Comparison of ENCODE assay signal across 23 mouse cellular contexts in the genomic region with DNA sequence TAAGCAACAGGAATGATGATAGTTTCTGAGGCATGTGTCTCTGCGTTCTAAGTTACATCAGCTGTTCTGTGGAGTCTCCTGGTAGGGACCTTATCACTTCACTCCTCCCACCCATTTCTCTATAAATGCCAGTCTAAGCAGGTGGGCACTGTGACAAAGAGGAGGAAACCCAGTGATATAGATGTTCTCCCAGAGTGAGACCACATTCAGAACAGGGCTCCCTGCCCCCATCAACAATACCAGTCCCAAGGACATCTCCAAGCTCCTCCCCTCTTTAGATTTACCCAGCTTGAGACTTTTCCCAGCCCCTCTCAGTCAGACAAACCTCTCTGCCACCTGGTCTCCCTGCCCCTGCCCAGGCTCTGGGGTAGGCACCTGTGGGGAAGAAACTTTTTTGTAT. TPM values are rescaled to one million over a fixed set of nuclear protein-coding genes. Genes with fewer than 3 reads are reported as not detected.
DNase-seq lines count a peak whose midpoint lies in the region; ATAC-seq lines count a peak whose summit lies in the region.
"Had no signal": no experiment of that assay in that cellular context is flagged by ENCODE, and none has a peak within 500 bp of the region (broad histone marks: within the 10 kb centered on the region; RNA-seq: fewer than 3 reads in every experiment).

No protein-coding gene starts in this region.

- no peak overlapping the region for H3K9ac ChIP-seq in hindbrain, embryonic 14.5 days
- H3K9ac ChIP-seq in hindbrain, embryonic 11.5 days (ENCODE audit: low read depth, low read length), result no peak overlapping the region
- H3K9ac ChIP-seq: heart, embryonic 12.5 days; midbrain, embryonic 15.5 days; stomach, embryonic 15.5 days had no signal

- H3K27me3 ChIP-seq in hindbrain, embryonic 14.5 days (ENCODE audit: control insufficient read depth, insufficient read depth, low read length), result no peaks in the 10 kb centered on the region
- no peaks in the 10 kb centered on the region for H3K27me3 ChIP-seq in hindbrain, embryonic 11.5 days (ENCODE audit: control insufficient read depth, insufficient read depth, low read length)
- H3K27me3 ChIP-seq: midbrain, embryonic 15.5 days; Patski; stomach, embryonic 15.5 days had no signal

- H3K27ac ChIP-seq in hindbrain, embryonic 14.5 days, result no peak overlapping the region
- H3K27ac ChIP-seq in hindbrain, embryonic 11.5 days (ENCODE audit: low read depth, low read length), result no peak overlapping the region
- H3K27ac ChIP-seq: midbrain, embryonic 15.5 days; stomach, embryonic 15.5 days had no signal

- 0 out of 2 replicates have a peak, but pooled peaks have one; percentile 18 for ATAC-seq in hindbrain, embryonic 14.5 days (ENCODE audit: low FRiP score)
- ATAC-seq in hindbrain, embryonic 11.5 days (ENCODE audit: low FRiP score), result no peak
- ATAC-seq in megakaryocyte-erythroid progenitor cell, adult 5-6 weeks (replicated peaks; ENCODE audit: low FRiP score, low TSS enrichment, poor library complexity, severe bottlenecking), result peak; percentile 77
- ATAC-seq: midbrain, embryonic 15.5 days; Patski had no signal

- no peaks in the 10 kb centered on the region for H3K9me3 ChIP-seq in hindbrain, embryonic 14.5 days (ENCODE audit: control insufficient read depth, low read length)
- no peaks in the 10 kb centered on the region for H3K9me3 ChIP-seq in hindbrain, embryonic 11.5 days (ENCODE audit: control insufficient read depth, low read length)
- H3K9me3 ChIP-seq: heart, embryonic 12.5 days; midbrain, embryonic 15.5 days; stomach, embryonic 15.5 days had no signal

- H3K4me2 ChIP-seq in hindbrain, embryonic 14.5 days (replicated peaks), result no peak overlapping the region
- no peak overlapping the region for H3K4me2 ChIP-seq in hindbrain, embryonic 11.5 days (replicated peaks; ENCODE audit: low read depth, low read length)
- H3K4me2 ChIP-seq: heart, embryonic 12.5 days; midbrain, embryonic 15.5 days; stomach, embryonic 15.5 days had no signal

- no peak for DNase-seq in hindbrain, embryonic 14.5 days (ENCODE audit: low spot score)
- DNase-seq in hindbrain, embryonic 11.5 days (ENCODE audit: low spot score), result no peak
- DNase-seq in induced T-regulatory cell, adult 2 months (ENCODE audit: low read depth), result peak; percentile 81
- peak; percentile 74 to 81 for DNase-seq in thymus, postnatal 36 days
- DNase-seq in neural tube, embryonic 10.5 days (ENCODE audit: extremely low spot score, low spot score), result no peak
- DNase-seq in kidney, postnatal 25 days, result no peak
- DNase-seq in embryo, embryonic 10 days (ENCODE audit: low spot score), result no peak
- DNase-seq: cerebellum, adult 11 months; gastrocnemius, postnatal 36 days; kidney, adult 11 months; kidney, postnatal 14 days; lung, postnatal 4 days had no signal

- H3K4me1 ChIP-seq in hindbrain, embryonic 14.5 days (replicated peaks; ENCODE audit: control insufficient read depth, insufficient read depth, low read length), result peaks cover 8% of the 10 kb centered on the region; the same call in 1 of the 2 replicates
- no peaks in the 10 kb centered on the region for H3K4me1 ChIP-seq in hindbrain, embryonic 11.5 days (replicated peaks; ENCODE audit: control insufficient read depth, insufficient read depth, low read length)
- H3K4me1 ChIP-seq: stomach, embryonic 15.5 days had no signal

- H3K36me3 ChIP-seq in hindbrain, embryonic 14.5 days (replicated peaks; ENCODE audit: control insufficient read depth, insufficient read depth), result no peaks in the 10 kb centered on the region
- H3K36me3 ChIP-seq in hindbrain, embryonic 11.5 days (ENCODE audit: control insufficient read depth, insufficient read depth, low read length), result no peaks in the 10 kb centered on the region
- H3K36me3 ChIP-seq: heart, embryonic 12.5 days; midbrain, embryonic 15.5 days; stomach, embryonic 15.5 days had no signal

- 72% methylated on average over 1 of the region's 1 CpGs for WGBS in hindbrain, embryonic 14.5 days
- 55% methylated on average over 1 of the region's 1 CpGs for WGBS in hindbrain, embryonic 11.5 days

- H3K4me3 ChIP-seq in hindbrain, embryonic 14.5 days (replicated peaks; ENCODE audit: low read length), result no peak overlapping the region
- no peak overlapping the region for H3K4me3 ChIP-seq in hindbrain, embryonic 11.5 days (ENCODE audit: low read depth, low read length)
- H3K4me3 ChIP-seq: heart, embryonic 12.5 days; midbrain, embryonic 15.5 days; stomach, embryonic 15.5 days had no signal

RNA-seq across cellular contexts. Expression of a gene that starts 20.2 kb away (rescaled TPM):
- polyA plus RNA-seq in hindbrain, embryonic 14.5 days (2014; fragmentation: Nextera tagmentation; extraction: Ambion mirVana), result not detected in 2 replicates
- polyA plus RNA-seq in hindbrain, embryonic 11.5 days (2014; fragmentation: Nextera tagmentation; extraction: Ambion mirVana), result not detected in 2 replicates
- total RNA-seq in megakaryocyte-erythroid progenitor cell, adult 5-6 weeks (2014; fragmentation: Nextera tagmentation), result not detected in 2 replicates
- total RNA-seq in megakaryocyte-erythroid progenitor cell, adult 5-6 weeks (2017), result not detected in 2 replicates
- total RNA-seq: gastrocnemius, postnatal 36 days; hematopoietic stem cell, adult 5-6 weeks; layer of hippocampus, postnatal 25 days; left cerebral cortex, postnatal 36 days had no signal
- polyA plus RNA-seq: embryonic facial prominence, embryonic 14.5 days; forebrain, embryonic 11.5 days; heart, embryonic 12.5 days; midbrain, embryonic 15.5 days; neural tube, embryonic 11.5 days; Patski had no signal

Comparison
In these comparisons a context has a peak if more than half of its experiments do, and no peak if none do; other contexts are left out.
1. DNase-seq: peak in induced T-regulatory cell, adult 2 months (single experiment) and thymus, postnatal 36 days (2 of 2); none in hindbrain, embryonic 14.5 days (single experiment), hindbrain, embryonic 11.5 days (single experiment), neural tube, embryonic 10.5 days (single experiment), kidney, postnatal 25 days (0 of 2) and embryo, embryonic 10 days (single experiment).